ENCODE assay signal across 8 mouse cellular contexts in the genomic region with DNA sequence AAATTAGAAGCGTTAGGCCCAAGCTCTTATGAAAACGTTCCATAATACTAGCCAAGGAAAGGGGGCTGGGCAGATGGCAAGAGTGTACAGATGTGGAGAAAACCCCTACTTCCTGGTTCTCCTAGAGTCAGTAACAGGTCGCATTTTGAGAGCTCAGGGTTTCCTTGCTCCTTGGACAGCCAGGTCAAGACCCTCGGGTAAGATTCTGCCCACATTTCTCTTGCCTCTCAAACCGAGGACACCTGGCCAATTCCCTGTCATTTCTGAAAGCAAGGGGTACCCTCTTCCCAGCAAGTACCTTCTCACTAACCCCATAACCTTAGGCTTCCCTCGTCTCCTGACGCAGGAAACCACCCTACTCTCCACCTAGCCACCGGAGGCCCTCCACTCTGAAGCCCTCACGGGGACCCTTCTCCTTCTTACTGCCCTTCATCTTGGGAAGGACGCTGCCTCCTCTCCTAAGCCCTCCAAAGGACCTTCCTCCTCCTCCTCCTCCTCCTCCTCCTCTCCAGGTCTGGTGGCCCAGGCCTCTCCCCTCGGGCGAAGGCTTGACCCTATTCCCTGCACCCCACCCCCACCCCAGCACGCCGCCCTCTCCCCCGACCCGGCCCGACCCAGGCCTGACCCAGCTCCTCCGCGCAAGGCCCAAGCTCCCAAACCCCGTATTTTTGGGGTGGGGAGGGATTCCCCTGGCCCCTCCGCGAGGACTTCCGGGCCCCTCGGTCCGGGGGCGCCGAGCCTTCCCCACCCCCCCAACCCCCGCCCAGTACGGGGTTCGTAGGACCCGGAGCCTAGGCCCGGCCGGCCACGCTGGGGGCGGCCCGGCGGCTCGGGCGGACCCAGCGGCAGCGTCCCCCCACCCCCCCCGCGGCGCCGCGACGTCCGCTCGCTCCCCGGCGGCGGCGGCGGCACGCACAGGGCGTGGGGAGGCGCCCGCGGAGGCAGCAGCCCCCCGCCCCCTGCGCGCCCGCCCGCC. TPM values are rescaled to one million over a fixed set of nuclear protein-coding genes. Genes with fewer than 3 reads are reported as not detected.
DNase-seq lines count a peak whose midpoint lies in the region; ATAC-seq and TF ChIP-seq lines count a peak whose summit lies in the region.

No protein-coding gene starts in this region.

- 5% methylated on average over 14 of the region's 64 CpGs for WGBS in intestine, embryonic 14.5 days
- WGBS in lung, adult 2 months = 2% methylated on average over 31 of the region's 64 CpGs
- WGBS in neural tube, embryonic 15.5 days = 3% methylated on average over 52 of the region's 64 CpGs

- peak; percentile 84 for ATAC-seq in intestine, embryonic 14.5 days (replicated peaks; ENCODE audit: low FRiP score, low TSS enrichment, low read depth)
- peak; percentile 77 for ATAC-seq in neural tube, embryonic 15.5 days (ENCODE audit: low FRiP score)

- no peak for TF ChIP-seq CTCF in testis, adult 2 months (IDR thresholded peaks at IDR 0.05; ENCODE audit: control insufficient read depth, insufficient read depth, insufficient replicate concordance, low read depth, low read length)
- no peak for TF ChIP-seq CTCF in lung, adult 2 months (IDR thresholded peaks at IDR 0.05; ENCODE audit: insufficient read depth, low read length)

- peak overlapping the region; percentile 94 for H3K27ac ChIP-seq in testis, adult 2 months (ENCODE audit: control insufficient read depth, insufficient read depth, low read depth, low read length)
- peak overlapping the region; percentile 93 for H3K27ac ChIP-seq in intestine, embryonic 14.5 days (ENCODE audit: low read depth)
- H3K27ac ChIP-seq in neural tube, embryonic 15.5 days (replicated peaks) = peak overlapping the region; percentile 89

- H3K9ac ChIP-seq in intestine, embryonic 14.5 days (ENCODE audit: low read length) = peak overlapping the region; percentile 92
- peak overlapping the region; percentile 80 for H3K9ac ChIP-seq in neural tube, embryonic 15.5 days (replicated peaks)

- no peaks in the 10 kb centered on the region for H3K9me3 ChIP-seq in intestine, embryonic 14.5 days (ENCODE audit: control insufficient read depth, low read length)
- H3K9me3 ChIP-seq in neural tube, embryonic 15.5 days (replicated peaks) = no peaks in the 10 kb centered on the region

- TF ChIP-seq POLR2A in testis, adult 2 months (IDR thresholded peaks at IDR 0.05; ENCODE audit: control insufficient read depth, low read depth, low read length) = no peak; the same call in none of the 2 replicates
- no peak for TF ChIP-seq POLR2A in lung, adult 2 months (IDR thresholded peaks at IDR 0.05; ENCODE audit: borderline replicate concordance, extremely low read depth, low read depth, low read length)

- DNase-seq in testis, postnatal 10 days (ENCODE audit: low spot score) = no peak
- peak; percentile 47 to 63 for DNase-seq in cerebellum, postnatal 14 days
- peak; percentile 79 for DNase-seq in gastrocnemius, postnatal 25 days
- DNase-seq in intestine, embryonic 14.5 days (ENCODE audit: low spot score) = peak; percentile 80
- peak; percentile 63 for DNase-seq in lung, adult 2 months
- DNase-seq in urinary bladder, postnatal 36 days (ENCODE audit: low spot score in 2 of 2) = peak; percentile 16 to 31

- no peaks in the 10 kb centered on the region for H3K36me3 ChIP-seq in testis, adult 2 months (ENCODE audit: control insufficient read depth, insufficient read depth, low read length)
- H3K36me3 ChIP-seq in intestine, embryonic 14.5 days (ENCODE audit: control insufficient read depth, insufficient read depth, low read length) = no peaks in the 10 kb centered on the region
- no peaks in the 10 kb centered on the region for H3K36me3 ChIP-seq in neural tube, embryonic 15.5 days

- peak overlapping the region; percentile 97 for H3K4me3 ChIP-seq in testis, adult 2 months (ENCODE audit: control insufficient read depth, low read depth, low read length)
- peak overlapping the region; percentile 79 for H3K4me3 ChIP-seq in intestine, embryonic 14.5 days (ENCODE audit: low read depth, low read length)
- peak overlapping the region; percentile 89 for H3K4me3 ChIP-seq in lung, adult 2 months (replicated peaks; ENCODE audit: extremely low read depth, low read depth, low read length)
- H3K4me3 ChIP-seq in neural tube, embryonic 15.5 days (replicated peaks) = peak overlapping the region; percentile 60

- H3K27me3 ChIP-seq in testis, adult 2 months (ENCODE audit: control insufficient read depth, insufficient read depth, low read length) = no peaks in the 10 kb centered on the region
- no peaks in the 10 kb centered on the region for H3K27me3 ChIP-seq in intestine, embryonic 14.5 days (replicated peaks; ENCODE audit: control insufficient read depth, insufficient read depth, low read length)
- H3K27me3 ChIP-seq in neural tube, embryonic 15.5 days (replicated peaks) = no peaks in the 10 kb centered on the region

- H3K4me2 ChIP-seq in intestine, embryonic 14.5 days (ENCODE audit: low read length) = peak overlapping the region; percentile 94
- H3K4me2 ChIP-seq in neural tube, embryonic 15.5 days = peak overlapping the region; percentile 77

- peaks cover 8% of the 10 kb centered on the region for H3K4me1 ChIP-seq in testis, adult 2 months (ENCODE audit: control insufficient read depth, insufficient read depth, low read length)
- peaks cover 4% of the 10 kb centered on the region; the same call in 1 of the 2 replicates for H3K4me1 ChIP-seq in intestine, embryonic 14.5 days (replicated peaks; ENCODE audit: control insufficient read depth, insufficient read depth, low read length)
- H3K4me1 ChIP-seq in lung, adult 2 months (ENCODE audit: control insufficient read depth, insufficient read depth, low read length) = peaks cover 7% of the 10 kb centered on the region; the same call in 1 of the 2 replicates
- H3K4me1 ChIP-seq in neural tube, embryonic 15.5 days = peaks cover 30% of the 10 kb centered on the region

RNA-seq across cellular contexts. Expression of gene Gmeb1, which starts 0.7 kb away (rescaled TPM):
- 13.7 and 14.1 TPM in 2 replicates for polyA plus RNA-seq in testis, adult 2 months (2012; rRNA removed)
- total RNA-seq in gastrocnemius, postnatal 25 days (2021) = 1 to 10 TPM; 7.4 to 8.0 TPM
- polyA plus RNA-seq in intestine, embryonic 14.5 days (2014; fragmentation: Nextera tagmentation; extraction: Ambion mirVana) = 31.6 and 36.0 TPM in 2 replicates
- 13.8 and 16.9 TPM in 2 replicates for polyA plus RNA-seq in lung, adult 2 months (2012; rRNA removed)
- polyA plus RNA-seq in neural tube, embryonic 15.5 days (2015; fragmentation: Nextera tagmentation; extraction: Ambion mirVana) = 37.7 and 39.0 TPM in 2 replicates

RNA-seq across cellular contexts. Expression of gene Taf12, which starts 13.5 kb away (rescaled TPM):
- 37.0 and 38.5 TPM in 2 replicates for polyA plus RNA-seq in testis, adult 2 months (2012; rRNA removed)
- 10 to 100 TPM; 31.6 to 32.1 TPM for total RNA-seq in gastrocnemius, postnatal 25 days (2021)
- polyA plus RNA-seq in intestine, embryonic 14.5 days (2014; fragmentation: Nextera tagmentation; extraction: Ambion mirVana) = 36.8 and 43.6 TPM in 2 replicates
- 5.0 and 10.3 TPM in 2 replicates for polyA plus RNA-seq in lung, adult 2 months (2012; rRNA removed)
- polyA plus RNA-seq in neural tube, embryonic 15.5 days (2015; fragmentation: Nextera tagmentation; extraction: Ambion mirVana) = 36.5 and 43.6 TPM in 2 replicates

RNA-seq across cellular contexts. Expression of gene Rab42, which starts 42.5 kb away (rescaled TPM):
- polyA plus RNA-seq in testis, adult 2 months (2012; rRNA removed) = 24.9 and 31.4 TPM in 2 replicates
- total RNA-seq in gastrocnemius, postnatal 25 days (2021) = under 1 TPM in 1 of 2 experiments, not detected in 1; 0.48 TPM
- 1.6 and 1.7 TPM in 2 replicates for polyA plus RNA-seq in intestine, embryonic 14.5 days (2014; fragmentation: Nextera tagmentation; extraction: Ambion mirVana)
- polyA plus RNA-seq in lung, adult 2 months (2012; rRNA removed) = 1.9 and 2.0 TPM in 2 replicates
- 3.4 and 3.5 TPM in 2 replicates for polyA plus RNA-seq in neural tube, embryonic 15.5 days (2015; fragmentation: Nextera tagmentation; extraction: Ambion mirVana)

RNA-seq across cellular contexts. Expression of gene Ythdf2, which starts 48.6 kb away (rescaled TPM):
- polyA plus RNA-seq in testis, adult 2 months (2012; rRNA removed) = 11.9 and 14.5 TPM in 2 replicates
- 10 to 100 TPM; 22.6 to 24.2 TPM for total RNA-seq in gastrocnemius, postnatal 25 days (2021)
- polyA plus RNA-seq in intestine, embryonic 14.5 days (2014; fragmentation: Nextera tagmentation; extraction: Ambion mirVana) = 100 and 111 TPM in 2 replicates
- 13.9 and 17.1 TPM in 2 replicates for polyA plus RNA-seq in lung, adult 2 months (2012; rRNA removed)
- 97.4 and 104 TPM in 2 replicates for polyA plus RNA-seq in neural tube, embryonic 15.5 days (2015; fragmentation: Nextera tagmentation; extraction: Ambion mirVana)
